Mouse (Mus musculus) T-helper 2 cell (primary cell): Measurements from ENCODE around the gene Serpinb9f.
"Not testable (repeated sequence)": the region's sequence is repeated elsewhere in the genome, so short reads cannot be mapped to it uniquely, and the experiment has no call there.

Experiments used
- in situ Hi-C: fragments of 300-600 bp; cut with MboI, MseI; formaldehyde crosslinking; loops from one replicate; pipeline ENCODE4 v1.15.1; 2025; ENCODE audit warnings: high pct_unique_total_duplicates

The Serpinb9f gene

GRCm38 (mm10) chr13:33323777-33324176, at the start of gene Serpinb9f:
Gene Serpinb9f (plus strand): TSS chr13:33324077.
- in situ Hi-C loops = not testable (repeated sequence)

- in situ Hi-C loops = not testable (repeated sequence)
Observed at GRCm38 (mm10) chr13:33308631-33309030, 15.2 kb upstream of the Serpinb9f start.

GRCm38 (mm10) chr13:33356666-33357065, 32.8 kb downstream of the Serpinb9f start:
- in situ Hi-C loops = not testable (repeated sequence)
